Mouse (Mus musculus) megakaryocyte, embryonic 14.5 days (primary cell): ENCODE results near the gene Bclaf1.

ENCODE experiments used
- FLI1 ChIP-seq: IDR thresholded peaks from 2 replicates; pipeline ENCODE4 v1.6.1; 2012; ENCODE audit warnings: low read length, inconsistent platforms, mixed read lengths
- GATA1 ChIP-seq: IDR thresholded peaks from 3 replicates; pipeline ENCODE4 v1.6.1; 2012; ENCODE audit warnings: mixed read lengths, low read length, inconsistent platforms, borderline replicate concordance

- no peak for TF ChIP-seq GATA1
- TF ChIP-seq FLI1: no peak
Measured at GRCm38 (mm10) chr10:20299114-20299513, 13.2 kb upstream of the Bclaf1 start.
